Mouse (Mus musculus) lung, postnatal 0 days (tissue): ENCODE results near the gene Rhbdd1. TPM values are rescaled to one million over a fixed set of nuclear protein-coding genes. Genes with fewer than 3 reads are reported as not detected.

Experiments used
- ATAC-seq: fragments of 200-750 bp; cut with Nextera tagmentation; 2 replicates; pipeline ENCODE4 v1.8.0; 2017; ENCODE audit warnings: moderate library complexity
- DNase-seq: peaks from one replicate; pipeline ENCODE4 v3.0.0-alpha.2; 2016; ENCODE audit warnings: low spot score
- H3K27ac ChIP-seq: fragments of 300-500 bp; sonication (generic); 2 replicates; pipeline ENCODE4 v1.5.1; 2014; ENCODE audit warnings: antibody characterized with exemption, mild to moderate bottlenecking, low read length, mixed read lengths
- H3K27me3 ChIP-seq: fragments of 300-500 bp; sonication (generic); replicated peaks from 2 replicates; pipeline ENCODE4 v1.6.1; 2014; ENCODE audit warnings: low read length, mixed read lengths; ENCODE audit not compliant: insufficient read depth
- H3K36me3 ChIP-seq: fragments of 300-500 bp; sonication (generic); 2 replicates; pipeline ENCODE4 v1.6.1; 2014; ENCODE audit warnings: low read length, mixed read lengths; ENCODE audit not compliant: insufficient read depth
- H3K4me1 ChIP-seq: fragments of 300-500 bp; sonication (generic); 2 replicates; pipeline ENCODE4 v1.6.1; 2014; ENCODE audit warnings: antibody characterized with exemption, low read depth, low read length, mixed read lengths; ENCODE audit not compliant: insufficient read depth
- H3K4me2 ChIP-seq: fragments of 300-500 bp; sonication (generic); replicated peaks from 2 replicates; pipeline ENCODE4 v1.6.1; 2014; ENCODE audit warnings: low read depth, mild to moderate bottlenecking, low read length, moderate library complexity, mixed read lengths
- H3K4me3 ChIP-seq: fragments of 300-500 bp; sonication (generic); 2 replicates; pipeline ENCODE4 v1.5.1; 2014; ENCODE audit warnings: low read depth, low read length
- H3K9ac ChIP-seq: fragments of 300-500 bp; sonication (generic); replicated peaks from 2 replicates; pipeline ENCODE4 v1.6.1; 2014; ENCODE audit warnings: low read depth, mild to moderate bottlenecking
- H3K9me3 ChIP-seq: fragments of 300-500 bp; sonication (generic); 2 replicates; pipeline ENCODE4 v1.6.1; 2016; ENCODE audit warnings: low read length, mixed read lengths
- CTCF ChIP-seq: IDR thresholded peaks from 2 replicates; pipeline ENCODE4 v1.5.1; 2016; ENCODE audit warnings: antibody characterized with exemption, mild to moderate bottlenecking
- EP300 ChIP-seq: IDR thresholded peaks from 2 replicates; pipeline ENCODE4 v1.6.1; 2016; ENCODE audit warnings: antibody characterized with exemption, mild to moderate bottlenecking, control low read depth
- WGBS: fragments of 180-500 bp; shearing (Covaris S2); extraction: QIAGEN DNeasy Blood & Tissue Kit; methylation state at CpG from one replicate; pipeline ENCODE4 v1.1.7; 2014; 5-methylcytosine and 5-hydroxymethylcytosine counted together
- polyA plus RNA-seq: library from polyadenylated mRNA; unstranded; fragments of >200 nt; fragmentation: Nextera tagmentation; extraction: Ambion mirVana; gene quantifications from 2 replicates; pipeline ENCODE4 v1.2.1, GENCODE M21; 2015

The Rhbdd1 gene
- polyA plus RNA-seq, 1 experiment from 2014 or later, result 7.8 TPM

- WGBS, result 66% methylated on average over 5 of the region's 5 CpGs
- H3K4me3 ChIP-seq, result no peak overlapping the region
- no peak overlapping the region for H3K27ac ChIP-seq
- no peaks in the 10 kb centered on the region for H3K27me3 ChIP-seq
- H3K36me3 ChIP-seq, result no peaks in the 10 kb centered on the region
- no peak for TF ChIP-seq EP300
- TF ChIP-seq CTCF, result no peak
- H3K4me1 ChIP-seq, result no peaks in the 10 kb centered on the region
- H3K4me2 ChIP-seq, result no peak overlapping the region
- H3K9me3 ChIP-seq, result no peaks in the 10 kb centered on the region
- no peak for ATAC-seq
- no peak for DNase-seq
- no peak overlapping the region for H3K9ac ChIP-seq
Measured at GRCm38 (mm10) chr1:82475254-82475653, 159.0 kb downstream of the Rhbdd1 start.

- Histone ChIP-seq H3K36me3 (no peaks in the 10 kb centered on the region), H3K4me1 (no peaks in the 10 kb centered on the region), H3K27me3 (no peaks in the 10 kb centered on the region), H3K27ac (no peak overlapping the region), H3K9ac (no peak overlapping the region), H3K4me3 (no peak overlapping the region), H3K4me2 (0 out of 2 replicates have a peak overlapping the region, but pooled peaks have one; percentile 15), H3K9me3 (no peaks in the 10 kb centered on the region)
- ATAC-seq (no peak), DNase-seq (no peak)
- TF ChIP-seq CTCF, result no peak
- TF ChIP-seq EP300, result no peak
- 74% methylated on average over 4 of the region's 4 CpGs for WGBS
Measured at GRCm38 (mm10) chr1:82475821-82476220, 159.6 kb downstream of the Rhbdd1 start.

GRCm38 (mm10) chr1:82476256-82476655 lies 160.0 kb downstream of the Rhbdd1 start:
- Histone ChIP-seq H3K27ac (no peak overlapping the region), H3K9ac (no peak overlapping the region), H3K36me3 (no peaks in the 10 kb centered on the region), H3K4me2 (0 out of 2 replicates have a peak overlapping the region, but pooled peaks have one; percentile 15), H3K4me3 (no peak overlapping the region), H3K27me3 (no peaks in the 10 kb centered on the region), H3K4me1 (no peaks in the 10 kb centered on the region), H3K9me3 (no peaks in the 10 kb centered on the region)
- no peak for TF ChIP-seq EP300
- TF ChIP-seq CTCF, result peak; percentile 86
- DNase-seq, result peak; percentile 52
- ATAC-seq, result no peak
- 36% methylated on average over 11 of the region's 11 CpGs for WGBS

GRCm38 (mm10) chr1:82476746-82477145 lies 160.5 kb downstream of the Rhbdd1 start:
- ATAC-seq (no peak), DNase-seq (no peak)

GRCm38 (mm10) chr1:82479696-82480487 lies 163.6 kb downstream of the Rhbdd1 start:
- 79% methylated on average over 12 of the region's 12 CpGs for WGBS
- Histone ChIP-seq H3K36me3 (no peaks in the 10 kb centered on the region), H3K4me3 (no peak overlapping the region), H3K4me2 (no peak overlapping the region), H3K27me3 (no peaks in the 10 kb centered on the region), H3K9me3 (no peaks in the 10 kb centered on the region), H3K4me1 (no peaks in the 10 kb centered on the region), H3K27ac (no peak overlapping the region), H3K9ac (no peak overlapping the region)
- no peak for DNase-seq
- ATAC-seq, result no peak
- TF ChIP-seq EP300 (no peak), CTCF (no peak)

More at GRCm38 (mm10) chr1:82476746-82477145, 160.5 kb downstream of the Rhbdd1 start:
- Histone ChIP-seq H3K4me3 (no peak overlapping the region), H3K4me2 (no peak overlapping the region), H3K9me3 (no peaks in the 10 kb centered on the region), H3K27me3 (no peaks in the 10 kb centered on the region), H3K4me1 (no peaks in the 10 kb centered on the region), H3K27ac (no peak overlapping the region), H3K9ac (no peak overlapping the region), H3K36me3 (no peaks in the 10 kb centered on the region)
- 14% methylated on average over 9 of the region's 9 CpGs for WGBS
- TF ChIP-seq CTCF (no peak), EP300 (no peak)

- no peak overlapping the region for H3K4me2 ChIP-seq
- WGBS, result 58% methylated on average over 7 of the region's 7 CpGs
- DNase-seq, result no peak
- H3K27ac ChIP-seq, result no peak overlapping the region
- no peaks in the 10 kb centered on the region for H3K4me1 ChIP-seq
- TF ChIP-seq EP300 (no peak), CTCF (no peak)
- H3K9me3 ChIP-seq, result no peaks in the 10 kb centered on the region
- H3K9ac ChIP-seq, result no peak overlapping the region
- H3K4me3 ChIP-seq, result no peak overlapping the region
- ATAC-seq, result no peak
- no peaks in the 10 kb centered on the region for H3K27me3 ChIP-seq
- no peaks in the 10 kb centered on the region for H3K36me3 ChIP-seq
Measured at GRCm38 (mm10) chr1:82482371-82482770, 166.1 kb downstream of the Rhbdd1 start.
